Mouse (Mus musculus): Measurements from ENCODE around the gene Glrx5.

Gene Glrx5

GRCm38 (mm10) chr12:105032147-105032831 lies at the start of gene Glrx5:
TSS of gene Glrx5 (plus strand) at chr12:105032688.
- DNase-seq (ENCODE audit: low read depth): peak; percentile 99

GRCm38 (mm10) chr12:104983476-104983875 lies 49.0 kb upstream of the Glrx5 start:
- no peak for DNase-seq (ENCODE audit: low read depth)

GRCm38 (mm10) chr12:104985088-104985487 lies 47.4 kb upstream of the Glrx5 start:
- DNase-seq (ENCODE audit: low read depth): peak; percentile 66

- DNase-seq (ENCODE audit: low read depth): no peak
Measured at GRCm38 (mm10) chr12:104986001-104986400, 46.5 kb upstream of the Glrx5 start.

- DNase-seq (ENCODE audit: low read depth): no peak
Measured at GRCm38 (mm10) chr12:104986781-104987180, 45.7 kb upstream of the Glrx5 start.

GRCm38 (mm10) chr12:104987936-104988335 lies 44.6 kb upstream of the Glrx5 start:
- DNase-seq (ENCODE audit: low read depth): no peak

GRCm38 (mm10) chr12:104990741-104991454 lies 41.6 kb upstream of the Glrx5 start:
- peak; percentile 81 for DNase-seq (ENCODE audit: low read depth)

- DNase-seq (ENCODE audit: low read depth): no peak
Measured at GRCm38 (mm10) chr12:104992123-104992741, 40.3 kb upstream of the Glrx5 start.

- DNase-seq (ENCODE audit: low read depth): no peak
Measured at GRCm38 (mm10) chr12:104992838-104993237, 39.6 kb upstream of the Glrx5 start.

GRCm38 (mm10) chr12:104995259-104995876 lies 37.1 kb upstream of the Glrx5 start:
- peak; percentile 14 for DNase-seq (ENCODE audit: low read depth)

- peak; percentile 41 for DNase-seq (ENCODE audit: low read depth)
Measured at GRCm38 (mm10) chr12:104996012-104996728, 36.3 kb upstream of the Glrx5 start.

- DNase-seq (ENCODE audit: low read depth): peak; percentile 9
Measured at GRCm38 (mm10) chr12:104997159-104997558, 35.3 kb upstream of the Glrx5 start.

GRCm38 (mm10) chr12:104997641-104998293 lies 34.7 kb upstream of the Glrx5 start:
- peak; percentile 69 for DNase-seq (ENCODE audit: low read depth)

GRCm38 (mm10) chr12:104998541-104998940 lies 33.9 kb upstream of the Glrx5 start:
- DNase-seq (ENCODE audit: low read depth): peak; percentile 9

- peak; percentile 45 for DNase-seq (ENCODE audit: low read depth)
Measured at GRCm38 (mm10) chr12:104999171-104999570, 33.3 kb upstream of the Glrx5 start.

GRCm38 (mm10) chr12:105000487-105001283 lies 31.8 kb upstream of the Glrx5 start:
- peak; percentile 74 for DNase-seq (ENCODE audit: low read depth)

- no peak for DNase-seq (ENCODE audit: low read depth)
Measured at GRCm38 (mm10) chr12:105001317-105001716, 31.2 kb upstream of the Glrx5 start.

- peak; percentile 36 for DNase-seq (ENCODE audit: low read depth)
Measured at GRCm38 (mm10) chr12:105002340-105003132, 30.0 kb upstream of the Glrx5 start.

GRCm38 (mm10) chr12:105003158-105003557 lies 29.3 kb upstream of the Glrx5 start:
- DNase-seq (ENCODE audit: low read depth): no peak

- DNase-seq (ENCODE audit: low read depth): no peak
Measured at GRCm38 (mm10) chr12:105003715-105004114, 28.8 kb upstream of the Glrx5 start.

All from induced T-regulatory cell, adult 2 months (primary cell).